Mouse (Mus musculus) spleen, adult 2 months (tissue): ENCODE data around the gene Il20ra.

ENCODE experiments used
- CTCF ChIP-seq: fragments of 200-500 bp; IDR thresholded peaks from 2 replicates; pipeline ENCODE4 v1.5.1; 2011; ENCODE audit warnings: mild to moderate bottlenecking, inconsistent platforms; ENCODE audit not compliant: insufficient read depth, insufficient read length, insufficient replicate concordance; ENCODE audit errors: extremely low read depth
- POLR2A ChIP-seq: fragments of 200-500 bp; IDR thresholded peaks from 2 replicates; pipeline ENCODE4 v1.6.1; 2011; ENCODE audit warnings: low read depth, low read length, inconsistent platforms

GRCm38 (mm10) chr10:19711020-19711419 is 1.4 kb upstream of the Il20ra start:
- no peak for TF ChIP-seq POLR2A
- no peak for TF ChIP-seq CTCF
